Mouse (Mus musculus): ENCODE results near the gene Crmp1.

- no peak for TF ChIP-seq CTCF (IDR thresholded peaks at IDR 0.05; ENCODE audit: extremely low read depth, insufficient read length, insufficient replicate concordance, low read depth, low read length)
- TF ChIP-seq POLR2A (IDR thresholded peaks at IDR 0.05; ENCODE audit: low read depth, low read length): no peak
These were observed 45.5 kb upstream of the Crmp1 start for GRCm38 (mm10) chr5:37196196-37196595.
